Mouse (Mus musculus) CD4-positive helper T cell, adult 2 months (primary cell): Measurements from ENCODE around the gene Mta1.

ENCODE experiments used
- DNase-seq: peaks from one replicate; pipeline ENCODE4 v3.0.0-alpha.2; 2012; ENCODE audit warnings: low read depth, missing footprints, low spot score

The Mta1 gene

DNA sequence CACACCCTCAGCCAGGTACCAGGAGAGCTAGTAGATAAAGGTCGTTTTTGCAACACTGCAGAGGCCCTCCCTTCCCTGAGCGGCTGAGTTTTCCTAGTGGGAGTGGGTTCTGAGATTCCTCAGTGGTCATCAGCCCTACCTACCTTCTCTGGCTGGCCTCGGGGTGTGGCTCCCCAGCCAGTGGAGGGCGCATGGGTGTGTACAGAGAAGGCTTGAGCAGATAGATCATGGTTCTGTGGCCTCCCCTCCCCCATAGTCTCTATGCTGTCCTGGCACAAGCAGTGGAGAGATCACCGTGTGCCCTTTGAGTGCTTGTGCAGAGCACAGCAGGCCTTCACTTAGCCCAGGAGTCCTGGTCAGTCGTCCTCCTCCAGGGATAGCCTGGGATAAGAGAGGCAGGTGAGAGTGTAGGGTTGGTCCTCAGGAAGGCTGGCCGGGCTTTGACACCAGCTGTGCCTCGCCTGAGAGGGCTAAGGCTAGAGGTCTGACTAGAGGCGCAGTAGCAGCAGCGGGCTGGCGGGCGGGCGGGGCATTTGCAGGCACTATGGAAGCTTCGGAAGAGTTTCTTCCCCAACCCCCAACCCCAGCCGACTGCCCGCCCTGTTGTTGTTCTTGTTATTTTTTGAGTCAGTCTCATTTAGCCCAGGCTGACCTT, 50.4 kb downstream of the Mta1 start:
- peak; percentile 61 for DNase-seq

DNA sequence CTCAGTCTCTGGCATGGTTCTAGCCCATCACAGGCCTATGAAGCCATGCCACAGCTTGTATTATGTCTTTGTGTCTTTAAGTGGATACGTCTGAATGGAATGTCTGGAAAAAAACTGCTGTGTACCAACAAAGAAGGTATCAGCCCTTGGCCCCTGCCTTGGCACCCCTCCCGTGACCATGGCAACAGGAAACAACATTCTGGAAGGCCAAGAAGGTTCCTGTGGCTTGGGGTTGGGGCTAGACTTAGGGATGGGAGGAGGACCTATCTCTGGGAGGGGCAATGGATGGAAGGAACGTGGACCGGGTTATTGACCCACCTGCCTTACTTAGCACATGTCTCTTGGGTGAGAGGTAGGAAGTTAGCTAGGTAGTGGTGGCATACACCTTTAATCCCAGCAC, 51.3 kb downstream of the Mta1 start:
- DNase-seq, result peak; percentile 53

DNA sequence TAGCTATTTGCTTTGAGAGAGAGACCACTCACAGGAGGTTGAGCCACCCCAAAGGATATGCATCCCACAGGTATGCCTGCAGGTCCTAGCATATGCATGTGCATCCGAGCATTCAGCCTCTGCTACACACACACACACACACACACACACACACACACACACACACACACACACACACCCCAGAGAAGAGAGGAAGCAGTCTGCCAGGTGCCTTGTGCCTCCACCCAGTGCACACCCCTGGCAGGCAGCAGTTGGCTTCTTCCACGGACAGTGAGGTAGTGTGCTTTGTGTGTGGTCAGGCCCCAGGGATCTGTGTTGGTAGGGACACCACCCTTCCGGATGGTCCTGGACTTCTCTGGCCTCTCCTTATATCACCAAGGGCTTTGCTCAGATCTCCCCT, 51.8 kb downstream of the Mta1 start:
- DNase-seq, result peak; percentile 66

DNA sequence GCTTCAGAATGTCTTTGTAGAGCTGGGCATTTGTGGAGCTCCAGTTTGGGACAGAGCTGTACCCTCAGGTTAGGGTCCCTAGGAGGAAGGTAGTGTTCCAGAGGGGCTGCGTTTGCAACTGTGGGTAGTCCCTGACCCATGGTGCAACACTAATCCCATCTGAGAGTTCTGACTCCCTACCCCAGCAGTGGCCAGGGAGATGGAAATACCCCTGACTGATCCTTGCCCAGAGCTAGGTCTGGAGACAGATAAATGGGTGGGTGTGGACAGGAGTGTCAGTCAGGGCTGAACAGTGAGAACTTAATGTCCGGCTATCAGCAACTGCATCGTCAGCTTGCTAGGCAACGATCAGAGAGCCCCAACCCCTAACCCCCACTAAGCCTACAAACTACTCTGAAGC, 52.5 kb downstream of the Mta1 start:
- no peak for DNase-seq

DNA sequence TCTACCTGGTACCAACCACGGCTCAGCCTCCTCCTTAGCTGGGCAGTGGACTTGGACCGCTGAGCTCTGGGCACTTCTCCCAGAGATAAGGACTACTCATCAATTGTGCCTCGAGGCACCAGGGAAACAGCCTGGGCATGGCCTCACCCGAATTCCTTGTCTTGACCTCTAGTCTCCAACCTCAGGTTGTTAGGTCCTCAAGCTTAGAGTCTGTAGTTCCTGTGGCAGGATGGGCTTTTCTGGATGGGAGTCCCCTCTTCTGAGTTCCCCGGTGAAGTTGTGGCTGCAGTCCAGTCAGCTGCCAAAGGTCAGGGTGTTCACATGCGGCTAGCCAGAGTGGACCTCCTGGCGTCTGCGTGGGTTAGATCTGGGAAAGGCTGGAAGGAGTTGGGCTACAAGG, 53.0 kb downstream of the Mta1 start:
- no peak for DNase-seq

DNA sequence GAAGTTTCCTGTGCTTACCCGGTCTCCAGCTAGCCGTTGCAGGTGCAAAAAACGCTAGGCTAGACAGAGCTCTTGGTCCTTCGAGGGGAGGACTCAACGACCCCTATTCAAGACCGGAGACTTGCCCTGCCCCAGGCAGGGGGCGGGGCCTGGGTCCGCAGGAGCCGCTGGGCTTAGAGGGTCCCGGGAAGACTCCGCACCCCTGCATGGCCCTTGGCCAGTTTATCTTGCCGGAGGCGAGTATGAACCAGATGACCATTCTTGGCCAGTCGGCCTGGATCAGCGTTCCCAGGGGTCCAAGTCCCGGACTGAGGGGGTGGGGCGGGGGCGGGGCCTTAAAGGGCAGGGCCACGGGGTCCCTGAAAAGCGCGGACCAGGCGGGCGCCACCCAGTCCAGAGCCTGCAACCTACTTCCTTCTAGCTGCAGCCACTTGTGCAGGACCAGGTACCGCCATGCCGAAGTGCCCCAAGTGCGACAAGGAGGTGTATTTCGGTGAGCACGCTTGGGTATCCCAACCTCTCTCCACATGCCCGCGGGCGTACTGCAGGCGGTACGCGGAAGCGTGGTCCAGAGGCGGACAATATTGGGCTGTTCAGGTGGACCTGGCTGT, 53.7 kb downstream of the Mta1 start:
- DNase-seq, result peak; percentile 61

DNA sequence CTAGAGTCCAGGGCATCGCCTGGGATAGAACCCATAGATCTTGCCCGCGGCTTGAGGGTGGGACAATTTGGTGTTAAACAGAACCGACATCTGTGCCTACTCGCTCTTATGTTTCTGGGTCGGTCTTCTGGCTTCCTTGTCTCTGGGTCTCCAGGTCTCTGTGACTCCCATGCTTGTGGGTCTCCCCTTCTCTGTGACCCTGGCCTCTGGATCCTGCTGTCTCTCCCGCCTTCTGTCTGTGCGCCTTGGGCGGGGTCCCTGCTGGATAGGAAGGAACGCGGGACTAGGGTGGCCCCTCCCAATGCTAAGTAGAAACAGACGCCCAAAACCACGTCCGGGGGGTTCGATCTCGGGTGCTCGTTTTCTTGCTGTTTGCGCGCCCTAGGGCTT, 54.2 kb downstream of the Mta1 start:
- peak; percentile 76 for DNase-seq

DNA sequence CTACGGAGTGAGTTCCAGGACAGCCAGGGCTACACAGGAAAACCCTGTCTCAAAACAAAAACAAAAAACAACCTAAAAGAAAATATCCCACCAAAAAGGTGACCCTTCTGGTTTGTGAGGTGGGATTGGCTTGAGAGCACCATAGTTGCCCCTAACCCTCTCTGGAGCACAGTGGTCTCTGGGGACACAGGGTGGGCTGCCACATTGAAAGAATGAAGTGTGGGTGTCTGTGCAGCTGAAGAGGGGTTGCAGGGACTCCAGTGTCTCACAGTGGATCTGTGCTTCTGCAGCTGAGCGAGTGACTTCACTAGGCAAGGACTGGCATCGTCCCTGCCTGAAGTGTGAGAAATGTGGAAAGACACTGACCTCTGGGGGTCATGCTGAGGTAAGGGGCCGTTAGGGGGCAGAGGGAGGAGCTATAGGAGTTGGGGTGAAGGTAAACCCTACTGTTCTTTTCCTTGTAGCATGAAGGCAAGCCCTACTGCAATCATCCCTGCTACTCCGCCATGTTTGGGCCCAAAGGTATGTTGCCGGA, 55.0 kb downstream of the Mta1 start:
- DNase-seq, result no peak

DNA sequence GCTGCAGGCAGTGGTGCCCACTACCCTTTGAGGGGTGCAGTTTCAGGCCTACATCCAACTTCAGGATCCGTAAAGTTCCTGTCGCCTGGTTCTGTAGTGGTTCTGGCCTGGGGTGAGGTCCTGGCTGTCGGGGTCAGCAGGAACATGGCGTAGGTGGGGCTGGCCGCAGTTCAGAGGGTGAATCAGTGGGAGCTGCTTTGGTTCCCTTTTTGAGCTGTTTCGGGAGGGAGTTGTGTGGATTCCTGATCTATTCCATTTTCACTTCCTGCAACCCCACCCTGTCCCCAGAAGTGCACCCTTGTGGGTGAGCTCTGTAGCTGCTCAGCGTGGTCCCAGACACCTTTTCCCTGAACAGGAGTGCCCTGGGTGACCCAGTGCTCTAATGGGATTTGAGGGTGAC, 55.9 kb downstream of the Mta1 start:
- DNase-seq, result no peak

DNA sequence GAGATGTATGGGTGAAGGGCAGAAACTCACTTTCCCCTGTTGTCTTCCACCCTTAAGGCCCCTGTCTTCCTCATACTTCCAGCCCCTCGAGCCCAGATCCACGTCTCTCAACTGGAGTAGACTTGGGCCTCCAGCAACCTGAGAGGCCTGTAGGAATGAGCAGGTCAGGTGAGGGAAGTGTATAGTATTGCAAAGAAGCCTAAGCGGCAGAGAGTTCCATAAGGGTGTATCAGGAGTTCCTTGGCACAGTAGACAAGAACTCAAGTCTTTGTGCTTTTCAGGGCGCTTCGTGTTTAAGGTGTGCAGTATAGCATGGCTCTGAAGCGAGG, 56.6 kb downstream of the Mta1 start:
- no peak for DNase-seq

DNA sequence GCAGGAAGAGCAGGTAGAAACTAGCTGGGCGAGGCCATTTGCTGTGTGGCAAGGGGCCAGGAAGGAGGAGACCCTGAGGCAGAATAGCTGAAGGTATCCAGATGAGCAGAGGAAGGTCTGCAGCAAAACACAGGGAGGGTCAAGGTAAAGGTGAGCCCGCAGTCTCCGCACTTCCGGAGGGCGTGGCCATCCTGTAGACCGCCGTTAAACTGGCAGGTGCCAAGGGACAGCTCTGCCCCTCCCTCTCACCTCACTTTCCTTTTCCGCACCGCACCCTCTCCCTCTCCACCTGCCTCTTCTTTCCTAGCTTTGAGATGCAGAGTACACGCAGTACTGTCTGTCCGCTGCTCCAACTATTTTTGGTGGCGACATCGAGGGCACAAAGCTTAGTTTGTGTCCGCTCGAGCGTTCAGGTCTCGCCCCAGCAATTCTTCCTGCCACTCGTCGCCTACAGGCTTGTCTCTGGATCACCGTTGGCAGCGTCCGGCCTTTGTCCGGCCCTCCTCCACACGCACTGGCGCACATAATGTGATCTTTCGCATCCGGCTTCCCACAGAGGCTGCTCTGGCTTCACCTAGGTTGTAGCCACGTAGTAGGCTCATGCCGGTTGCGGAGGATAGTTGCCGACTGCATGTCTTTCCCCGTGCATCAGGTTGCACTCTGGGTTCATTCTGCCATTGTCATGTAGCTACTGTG, 57.1 kb downstream of the Mta1 start:
- peak; percentile 83 for DNase-seq

DNA sequence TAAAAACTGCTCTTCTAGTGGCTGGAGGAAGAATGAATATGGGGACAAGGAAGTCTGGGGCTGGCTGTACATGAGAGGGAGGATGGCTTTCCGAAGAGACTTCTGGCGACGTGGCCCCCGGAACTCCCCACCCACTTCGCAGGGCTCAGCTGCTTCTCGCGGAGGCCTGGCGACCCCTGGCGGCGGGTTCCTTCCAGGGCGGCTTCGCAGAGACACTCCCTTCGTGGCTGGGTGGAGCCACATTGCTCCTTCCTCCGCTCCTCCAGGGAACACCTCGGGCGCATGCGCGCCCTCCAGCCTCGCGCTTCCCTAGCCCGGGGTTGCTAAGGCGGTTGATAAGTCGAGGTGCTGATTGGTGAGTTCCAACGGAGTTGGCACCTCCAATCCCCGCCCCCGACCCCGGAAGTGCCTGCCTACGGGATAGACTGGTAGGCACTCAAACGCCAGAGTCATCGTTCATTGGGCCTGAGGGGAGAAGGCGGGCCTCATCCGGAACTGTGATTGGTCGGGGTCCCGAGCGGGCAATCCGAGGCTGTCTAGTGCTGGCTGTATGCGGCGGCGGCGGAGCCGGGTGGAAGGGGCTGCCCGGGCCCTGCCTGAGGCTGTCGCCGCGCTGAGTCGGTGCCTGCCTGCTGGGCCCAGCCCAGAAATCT, 57.9 kb downstream of the Mta1 start, which contains the start of gene Tedc1:
Tedc1 (plus strand) TSS at position 535 of the 653 bp plus-strand sequence.
- peak; percentile 100 for DNase-seq

DNA sequence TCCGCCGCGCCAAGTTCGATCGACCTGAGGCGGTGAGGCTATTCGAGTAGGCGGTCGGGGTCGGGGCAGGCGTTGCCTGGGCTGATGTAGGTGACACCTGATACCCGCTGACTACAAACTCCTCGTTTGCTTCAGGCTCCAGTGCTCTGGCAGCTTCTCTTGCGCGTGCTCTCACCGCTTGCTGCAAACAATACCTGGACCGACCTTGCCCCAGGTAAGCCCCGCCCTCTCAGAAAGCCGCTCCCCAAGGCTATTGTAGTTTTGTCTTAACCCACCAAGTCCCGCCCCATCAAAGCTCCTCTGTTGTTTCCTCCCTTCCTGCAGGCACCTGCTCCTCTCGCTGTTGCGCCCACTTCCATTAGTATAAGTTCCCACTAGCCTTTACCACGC, 58.5 kb downstream of the Mta1 start:
- peak; percentile 73 for DNase-seq

DNA sequence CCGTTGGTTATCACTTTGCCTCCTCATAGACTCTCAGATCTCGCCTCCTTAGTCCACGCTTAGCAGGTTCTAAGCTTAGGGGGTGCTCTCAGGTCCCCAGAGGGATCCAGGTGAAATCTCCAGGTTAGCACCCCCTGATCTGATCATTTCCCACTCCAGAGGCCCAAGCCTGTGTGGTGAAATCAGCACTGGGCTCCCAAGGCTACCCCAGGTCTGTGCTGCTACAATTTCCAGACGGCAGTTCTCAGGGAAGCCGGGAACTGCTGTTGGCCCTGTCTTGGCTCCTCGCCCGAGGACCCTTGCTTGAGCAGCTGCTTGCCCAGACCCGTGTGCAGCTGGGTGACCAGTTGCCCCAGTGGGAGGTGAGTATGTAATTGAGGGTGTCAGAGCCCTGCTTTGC, 58.9 kb downstream of the Mta1 start:
- DNase-seq, result no peak

DNA sequence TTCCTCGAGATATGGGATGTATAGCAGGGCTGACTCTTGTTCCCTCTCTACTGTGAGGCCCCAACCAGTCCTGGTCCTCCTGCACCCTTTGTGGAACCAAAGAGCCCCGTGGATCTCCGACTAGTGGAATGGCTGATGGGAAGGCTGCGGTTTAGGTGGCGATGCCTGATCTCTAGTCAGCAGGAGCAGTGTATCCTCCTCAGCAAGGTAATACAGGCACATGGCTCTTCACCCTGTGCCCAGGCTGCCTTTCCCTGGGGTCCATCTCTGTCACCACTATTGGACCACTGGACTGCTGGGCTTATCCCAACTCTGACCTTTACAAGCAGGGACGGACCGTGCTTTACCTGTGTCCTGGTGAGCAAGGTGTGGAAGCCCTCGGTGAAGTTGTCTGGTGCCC, 59.4 kb downstream of the Mta1 start:
- DNase-seq, result no peak

DNA sequence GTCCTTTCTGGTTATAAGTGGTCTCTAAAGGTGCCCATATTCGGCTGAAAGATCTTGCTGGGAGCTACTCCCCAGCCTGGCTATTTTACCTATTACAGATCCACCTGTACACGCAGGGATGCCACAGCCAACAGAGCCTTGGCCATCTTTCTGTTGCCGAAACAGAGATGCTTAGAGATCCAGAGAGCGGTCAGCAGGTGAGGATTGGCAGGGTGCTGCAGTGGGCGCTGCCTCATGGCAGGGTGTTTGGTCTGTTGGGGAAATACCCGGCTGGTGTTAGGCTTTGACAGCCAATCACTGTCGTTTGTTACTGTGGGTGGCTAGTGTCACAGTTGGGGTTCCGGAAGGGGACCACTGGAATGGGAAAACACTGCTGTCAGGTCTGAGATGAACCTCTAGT, 59.9 kb downstream of the Mta1 start:
- no peak for DNase-seq

DNA sequence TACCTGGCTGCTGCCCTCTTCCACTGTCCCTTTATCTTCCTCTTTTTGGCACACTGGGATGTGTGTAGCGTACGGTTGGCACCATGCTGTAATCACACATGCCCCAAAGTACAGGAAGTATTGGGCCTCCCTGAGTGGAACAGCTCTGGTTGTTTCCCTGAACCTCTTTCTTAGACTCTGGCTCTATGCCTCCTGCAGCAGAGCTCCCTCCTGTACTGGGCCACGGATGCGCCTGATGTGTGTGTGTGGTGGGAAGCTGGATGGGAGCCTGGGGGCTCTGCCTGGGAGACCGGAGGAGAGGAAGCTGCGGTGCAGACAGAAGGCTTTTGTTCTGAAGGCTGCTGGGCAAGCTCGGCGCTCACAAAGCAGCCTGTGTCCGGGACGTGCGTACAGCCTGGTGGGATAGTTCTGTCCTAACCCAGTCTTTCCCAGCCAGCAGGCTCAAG, 65.5 kb downstream of the Mta1 start:
- DNase-seq, result peak; percentile 2

DNA sequence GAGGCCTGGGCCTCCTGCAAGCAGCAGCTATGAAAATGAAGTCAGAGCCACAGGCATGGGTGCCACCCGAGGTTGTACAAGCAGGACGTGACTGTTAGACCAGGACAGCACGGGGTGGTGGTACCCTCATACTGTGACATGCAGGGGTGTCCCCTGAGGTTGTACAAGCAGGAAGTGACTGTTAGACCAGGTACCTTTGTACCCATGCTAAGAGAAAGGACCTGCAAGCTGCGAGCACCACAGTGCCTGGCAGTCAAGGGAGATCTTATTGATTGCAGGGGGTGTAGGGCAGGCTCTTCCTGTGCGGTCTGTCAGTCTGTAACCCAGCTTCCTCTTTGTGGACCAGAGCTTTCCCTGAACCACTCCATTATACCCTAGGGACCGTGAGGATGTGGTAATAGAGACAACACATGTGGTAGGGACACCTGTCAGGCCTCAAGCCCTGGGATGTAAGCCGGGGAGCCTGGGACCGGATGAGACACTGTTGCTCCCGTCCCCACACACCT, 70.0 kb downstream of the Mta1 start:
- peak; percentile 81 for DNase-seq

DNA sequence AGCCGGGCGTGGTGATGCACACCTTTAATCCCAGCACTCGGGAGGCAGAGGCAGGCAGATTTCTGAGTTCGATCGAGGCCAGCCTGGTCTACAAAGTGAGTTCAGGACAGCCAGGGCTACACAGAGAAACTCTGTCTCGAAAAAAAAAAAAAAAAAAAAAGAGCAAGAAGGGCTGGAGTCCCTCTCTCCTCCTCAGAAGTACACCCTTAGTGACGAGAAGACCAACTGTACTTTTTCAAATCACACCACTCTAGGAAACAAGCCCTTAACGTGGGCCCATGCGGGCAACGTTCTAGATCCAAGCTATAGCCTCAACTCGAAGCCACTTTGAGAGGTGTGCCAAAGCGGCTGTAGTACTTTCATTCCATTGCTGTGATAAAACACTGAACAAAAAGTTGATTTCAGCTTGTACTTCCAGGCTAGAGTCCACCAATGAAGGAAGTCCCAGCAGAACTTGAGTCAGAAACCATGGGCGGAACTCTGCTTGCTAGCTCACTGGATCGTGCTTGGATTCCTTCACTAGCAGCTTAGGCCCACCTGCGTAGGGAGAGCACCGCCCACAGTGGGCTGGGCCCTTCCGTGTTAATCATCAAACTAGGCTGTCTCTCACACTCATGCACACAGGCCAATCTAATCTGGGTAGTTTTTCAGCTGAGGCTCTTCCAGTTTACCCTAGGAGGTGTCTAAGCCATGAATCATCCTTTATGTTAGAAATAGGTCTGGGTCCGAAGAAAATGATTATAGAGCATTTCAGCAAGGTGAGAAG, 79.1 kb downstream of the Mta1 start:
- DNase-seq, result no peak

DNA sequence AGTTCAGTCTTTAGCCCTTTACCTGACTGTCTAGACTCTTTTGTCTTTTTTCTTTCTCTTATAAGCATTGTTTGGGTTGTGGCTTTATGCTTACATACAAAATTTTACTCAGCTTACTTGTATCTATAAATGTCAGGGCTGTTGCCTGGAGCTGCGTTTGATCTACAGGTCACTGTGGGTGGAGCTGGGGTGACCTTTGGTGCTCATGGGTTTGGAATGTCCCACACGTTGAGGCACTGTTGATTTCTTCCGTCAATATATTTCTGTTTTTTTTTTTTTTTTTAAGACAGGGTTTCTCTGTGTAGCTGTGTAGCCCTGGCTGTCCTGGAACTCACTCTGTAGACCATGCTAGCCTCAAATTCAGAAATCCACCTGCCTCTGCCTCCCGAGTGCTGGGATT, 82.9 kb downstream of the Mta1 start:
- DNase-seq, result no peak

DNA sequence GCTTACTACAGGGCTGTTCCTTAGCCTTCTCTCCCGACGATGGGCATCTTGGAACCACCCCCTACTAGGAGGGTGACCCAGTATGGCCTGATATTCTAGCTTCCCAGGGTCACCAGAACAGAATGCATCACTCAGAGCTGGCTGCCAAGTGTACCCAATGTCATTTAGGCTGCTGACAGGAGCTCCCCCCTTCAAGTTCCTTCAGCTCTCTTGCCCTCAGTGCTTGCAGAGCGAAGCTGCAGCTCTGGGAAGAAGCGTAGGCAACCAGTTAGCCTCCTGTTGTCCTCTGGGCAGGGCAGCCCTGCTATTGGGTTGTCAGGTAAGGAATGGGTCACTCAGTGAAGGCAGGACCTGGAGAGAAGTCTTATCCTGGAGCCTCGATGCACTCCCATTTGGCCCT, 86.9 kb downstream of the Mta1 start:
- DNase-seq, result no peak
